Mouse (Mus musculus): ENCODE data around the gene Clcnkb. TPM values are rescaled to one million over a fixed set of nuclear protein-coding genes. Genes with fewer than 3 reads are reported as not detected.

Gene Clcnkb
- polyA plus RNA-seq, 1 experiment from 2014 or later = 0.24 TPM

DNA sequence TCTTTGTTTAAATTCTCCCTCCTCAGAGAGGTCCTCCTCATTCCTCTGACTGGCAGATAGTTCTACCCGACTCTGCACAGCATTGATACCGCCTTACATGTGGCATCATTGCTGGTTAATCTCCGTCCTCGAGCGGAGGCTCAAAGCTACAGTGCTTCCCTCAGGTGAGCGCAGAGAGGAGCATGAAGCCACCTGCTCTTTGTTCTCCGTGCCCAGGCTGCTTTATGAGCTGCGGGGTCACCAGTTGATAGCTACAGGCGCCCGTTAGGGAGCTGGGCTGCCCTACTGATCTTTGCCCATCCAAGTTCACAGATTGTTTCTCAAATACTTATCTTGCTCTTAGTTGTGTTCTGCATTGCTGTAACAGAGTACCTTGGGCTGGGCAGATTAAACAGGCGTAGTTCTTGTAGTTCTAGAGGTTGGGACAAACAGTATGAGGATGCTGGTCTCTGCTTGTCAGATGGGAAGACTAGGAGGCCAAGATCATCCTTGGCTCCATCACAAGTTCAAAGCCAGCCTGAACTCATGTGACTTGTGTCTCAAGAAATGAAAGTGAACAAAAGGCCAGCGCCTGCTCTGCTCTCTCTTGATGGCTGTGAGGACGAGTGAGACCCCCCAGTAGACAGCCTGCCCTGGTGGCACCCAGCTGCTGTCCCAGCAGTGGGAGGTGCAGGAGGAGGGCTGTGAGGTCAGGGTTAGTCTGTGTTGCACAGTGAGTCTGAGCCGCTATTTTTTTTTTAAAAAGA is 40.6 kb upstream of the Clcnkb start:
- peak; percentile 28; the same call in 1 of the 2 replicates for ATAC-seq
- H3K27ac ChIP-seq (ENCODE audit: low read length) = no peak overlapping the region
- 79% methylated on average over 14 of the region's 14 CpGs for WGBS

DNA sequence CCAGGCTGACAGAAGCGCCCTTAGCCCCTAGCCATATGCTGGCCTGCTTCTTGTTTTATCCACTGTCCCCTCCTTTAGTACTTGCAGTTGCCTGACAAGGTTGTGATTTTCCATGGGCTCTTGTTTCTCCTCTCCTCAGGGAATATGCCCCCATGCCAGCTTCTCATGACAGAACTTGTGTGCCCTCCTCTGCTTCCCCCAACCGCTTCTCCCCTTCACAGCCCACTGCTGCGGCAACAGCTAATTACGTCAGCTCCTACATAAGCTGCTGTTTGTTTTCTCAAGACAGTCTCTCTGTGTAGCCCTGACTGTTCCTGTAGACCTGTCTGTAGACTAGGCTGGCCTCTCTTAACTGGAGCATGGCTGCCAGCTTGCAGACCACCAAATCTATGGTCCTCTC is 39.7 kb upstream of the Clcnkb start:
- WGBS = 66% methylated on average over 4 of the region's 4 CpGs
- Histone ChIP-seq H3K9ac (ENCODE audit: low read depth, low read length) (no peak overlapping the region), H3K27ac (ENCODE audit: low read length) (no peak overlapping the region), H3K27me3 (replicated peaks; ENCODE audit: control insufficient read depth, insufficient read depth, low read length) (no peaks in the 10 kb centered on the region), H3K4me3 (ENCODE audit: low read length) (no peak overlapping the region), H3K4me1 (ENCODE audit: control insufficient read depth, insufficient read depth, low read length) (peaks cover 5% of the 10 kb centered on the region; the same call in 1 of the 2 replicates), H3K9me3 (ENCODE audit: control insufficient read depth, low read length) (no peaks in the 10 kb centered on the region), H3K4me2 (ENCODE audit: low read depth, low read length) (no peak overlapping the region), H3K36me3 (ENCODE audit: control insufficient read depth, insufficient read depth, low read length) (no peaks in the 10 kb centered on the region)
- ATAC-seq = no peak

More for the DNA sequence above, 40.6 kb upstream of the Clcnkb start:
- peaks cover 5% of the 10 kb centered on the region; the same call in 1 of the 2 replicates for H3K4me1 ChIP-seq (ENCODE audit: control insufficient read depth, insufficient read depth, low read length)
- H3K9me3 ChIP-seq (ENCODE audit: control insufficient read depth, low read length) = no peaks in the 10 kb centered on the region
- no peaks in the 10 kb centered on the region for H3K27me3 ChIP-seq (replicated peaks; ENCODE audit: control insufficient read depth, insufficient read depth, low read length)
- no peaks in the 10 kb centered on the region for H3K36me3 ChIP-seq (ENCODE audit: control insufficient read depth, insufficient read depth, low read length)
- no peak overlapping the region for H3K4me2 ChIP-seq (ENCODE audit: low read depth, low read length)
- no peak overlapping the region for H3K9ac ChIP-seq (ENCODE audit: low read depth, low read length)
- no peak overlapping the region for H3K4me3 ChIP-seq (ENCODE audit: low read length)

DNA sequence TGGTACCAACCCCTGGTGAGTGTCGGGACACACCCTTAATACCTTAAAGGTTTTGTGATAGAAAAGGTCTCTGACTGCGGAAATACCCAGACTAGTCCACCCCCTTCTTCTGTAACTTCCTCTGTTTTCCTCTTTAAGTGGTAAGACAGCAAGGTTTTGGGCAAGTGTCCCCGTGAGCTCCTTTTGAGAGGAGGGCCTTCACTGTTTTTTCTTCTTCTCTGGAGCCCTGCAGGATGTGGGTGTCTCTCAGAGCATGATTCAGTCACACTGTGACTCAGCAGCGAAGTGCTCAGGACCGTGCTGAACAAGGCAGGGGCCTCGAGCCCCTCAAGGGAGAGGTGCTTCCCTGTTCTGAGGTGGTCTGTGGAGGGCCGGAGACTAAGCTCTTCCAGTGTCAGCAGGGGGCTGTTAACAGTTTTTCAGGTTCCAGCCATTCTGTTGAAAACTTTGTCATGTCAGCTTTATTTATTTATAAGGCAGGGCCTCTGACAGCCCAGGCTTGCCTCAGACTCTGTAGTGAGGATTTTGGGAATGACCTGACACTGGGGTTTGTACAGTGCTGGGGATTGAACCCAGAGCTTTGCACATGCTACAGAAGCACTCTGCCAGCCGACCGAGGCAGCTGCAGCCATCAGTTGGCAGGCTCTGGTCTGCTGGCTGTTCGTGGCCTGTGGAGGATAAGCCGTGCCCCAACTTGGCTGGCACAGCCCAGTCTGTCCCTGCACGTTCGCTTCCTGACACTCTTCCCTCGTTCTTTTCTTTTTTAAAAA is 39.0 kb upstream of the Clcnkb start:
- ATAC-seq = no peak
- Histone ChIP-seq H3K27ac (ENCODE audit: low read length) (no peak overlapping the region), H3K4me2 (ENCODE audit: low read depth, low read length) (no peak overlapping the region), H3K9me3 (ENCODE audit: control insufficient read depth, low read length) (no peaks in the 10 kb centered on the region), H3K36me3 (ENCODE audit: control insufficient read depth, insufficient read depth, low read length) (no peaks in the 10 kb centered on the region), H3K4me3 (ENCODE audit: low read length) (no peak overlapping the region), H3K4me1 (ENCODE audit: control insufficient read depth, insufficient read depth, low read length) (peaks cover 5% of the 10 kb centered on the region; the same call in 1 of the 2 replicates), H3K9ac (ENCODE audit: low read depth, low read length) (no peak overlapping the region), H3K27me3 (replicated peaks; ENCODE audit: control insufficient read depth, insufficient read depth, low read length) (no peaks in the 10 kb centered on the region)
- 75% methylated on average over 14 of the region's 14 CpGs for WGBS

DNA sequence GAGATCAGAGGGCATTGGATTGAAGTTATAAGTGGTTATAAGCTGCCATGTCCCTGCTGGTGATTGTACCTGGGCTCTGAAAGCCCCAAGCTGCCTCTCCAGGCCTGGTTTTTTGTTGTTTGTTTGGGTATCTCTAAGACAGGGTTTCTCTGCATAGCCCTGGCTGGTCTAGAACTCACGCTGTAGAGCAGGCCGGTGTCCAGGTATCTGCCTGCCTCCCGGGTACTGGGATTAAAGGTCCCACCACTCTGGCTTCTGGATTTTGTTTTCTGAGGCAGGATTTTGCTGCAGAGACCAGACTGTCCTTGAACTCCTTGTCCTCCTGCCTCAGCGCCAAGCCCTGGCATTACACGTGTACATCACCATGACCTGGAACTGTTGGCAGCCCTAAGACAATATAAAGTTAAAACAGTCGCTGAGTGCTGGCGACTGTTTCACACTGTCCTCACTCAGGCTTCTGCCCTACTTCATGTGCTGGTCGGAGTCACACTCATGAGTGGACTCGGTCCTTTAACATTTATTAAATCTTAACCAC is 36.2 kb upstream of the Clcnkb start:
- Histone ChIP-seq H3K27me3 (replicated peaks; ENCODE audit: control insufficient read depth, insufficient read depth, low read length) (no peaks in the 10 kb centered on the region), H3K9ac (ENCODE audit: low read depth, low read length) (no peak overlapping the region), H3K4me3 (ENCODE audit: low read length) (no peak overlapping the region), H3K4me2 (ENCODE audit: low read depth, low read length) (no peak overlapping the region), H3K4me1 (ENCODE audit: control insufficient read depth, insufficient read depth, low read length) (no peaks in the 10 kb centered on the region; the same call in 1 of the 2 replicates), H3K36me3 (ENCODE audit: control insufficient read depth, insufficient read depth, low read length) (no peaks in the 10 kb centered on the region), H3K9me3 (ENCODE audit: control insufficient read depth, low read length) (no peaks in the 10 kb centered on the region), H3K27ac (ENCODE audit: low read length) (no peak overlapping the region)
- WGBS = 92% methylated on average over 9 of the region's 9 CpGs
- no peak for ATAC-seq

DNA sequence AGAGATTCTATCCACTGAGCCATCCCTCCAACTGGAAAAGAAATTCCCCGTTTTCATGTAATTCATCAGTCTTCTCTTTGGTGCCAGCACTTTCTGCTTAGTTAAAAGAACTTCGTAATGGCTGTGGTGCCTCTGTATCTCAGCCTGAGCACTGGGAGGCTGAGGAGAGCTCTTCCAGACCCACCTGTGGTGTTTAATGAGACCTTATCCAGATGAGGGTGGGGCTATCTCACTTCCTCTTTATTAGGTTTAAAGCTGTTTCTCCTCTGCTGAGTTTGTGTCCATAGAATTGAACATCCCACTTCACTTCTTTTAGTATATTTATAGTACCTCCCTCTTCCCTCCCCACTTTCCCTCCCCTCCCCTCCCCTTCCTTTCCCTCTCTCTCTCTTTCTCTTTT is 35.4 kb upstream of the Clcnkb start:
- Histone ChIP-seq H3K9me3 (ENCODE audit: control insufficient read depth, low read length) (no peaks in the 10 kb centered on the region), H3K4me2 (ENCODE audit: low read depth, low read length) (no peak overlapping the region), H3K4me3 (ENCODE audit: low read length) (no peak overlapping the region), H3K27ac (ENCODE audit: low read length) (no peak overlapping the region), H3K27me3 (replicated peaks; ENCODE audit: control insufficient read depth, insufficient read depth, low read length) (no peaks in the 10 kb centered on the region), H3K4me1 (ENCODE audit: control insufficient read depth, insufficient read depth, low read length) (peaks cover 5% of the 10 kb centered on the region; the same call in 1 of the 2 replicates), H3K36me3 (ENCODE audit: control insufficient read depth, insufficient read depth, low read length) (no peaks in the 10 kb centered on the region), H3K9ac (ENCODE audit: low read depth, low read length) (no peak overlapping the region)
- WGBS = 89% methylated on average over 2 of the region's 2 CpGs
- ATAC-seq = no peak

DNA sequence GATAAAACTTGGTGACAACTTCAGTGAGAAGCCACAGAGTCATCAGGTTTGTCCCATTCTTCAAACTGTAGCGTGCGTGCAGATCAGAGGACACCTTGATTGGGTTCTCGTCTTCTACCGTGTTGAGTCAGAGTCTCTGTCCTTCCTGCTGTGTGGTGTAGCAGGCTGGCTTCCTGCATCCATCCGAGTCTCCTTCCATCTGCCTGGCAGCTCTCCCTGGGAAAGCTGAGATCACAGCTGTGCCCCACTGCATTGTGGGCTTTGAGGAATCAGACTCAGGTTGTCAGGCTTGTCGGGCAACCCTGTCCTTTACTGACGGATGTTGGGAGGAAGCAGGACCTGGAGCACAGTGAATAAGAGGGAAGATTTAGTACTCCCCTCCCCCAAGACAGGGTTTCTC is 30.4 kb upstream of the Clcnkb start:
- no peak for ATAC-seq
- no peak overlapping the region for H3K4me2 ChIP-seq (ENCODE audit: low read depth, low read length)
- H3K27ac ChIP-seq (ENCODE audit: low read length) = no peak overlapping the region
- H3K4me1 ChIP-seq (ENCODE audit: control insufficient read depth, insufficient read depth, low read length) = peaks cover 16% of the 10 kb centered on the region
- no peaks in the 10 kb centered on the region for H3K9me3 ChIP-seq (ENCODE audit: control insufficient read depth, low read length)
- no peaks in the 10 kb centered on the region for H3K36me3 ChIP-seq (ENCODE audit: control insufficient read depth, insufficient read depth, low read length)
- no peak overlapping the region for H3K9ac ChIP-seq (ENCODE audit: low read depth, low read length)
- WGBS = 73% methylated on average over 7 of the region's 7 CpGs
- no peaks in the 10 kb centered on the region for H3K27me3 ChIP-seq (replicated peaks; ENCODE audit: control insufficient read depth, insufficient read depth, low read length)
- H3K4me3 ChIP-seq (ENCODE audit: low read length) = no peak overlapping the region

DNA sequence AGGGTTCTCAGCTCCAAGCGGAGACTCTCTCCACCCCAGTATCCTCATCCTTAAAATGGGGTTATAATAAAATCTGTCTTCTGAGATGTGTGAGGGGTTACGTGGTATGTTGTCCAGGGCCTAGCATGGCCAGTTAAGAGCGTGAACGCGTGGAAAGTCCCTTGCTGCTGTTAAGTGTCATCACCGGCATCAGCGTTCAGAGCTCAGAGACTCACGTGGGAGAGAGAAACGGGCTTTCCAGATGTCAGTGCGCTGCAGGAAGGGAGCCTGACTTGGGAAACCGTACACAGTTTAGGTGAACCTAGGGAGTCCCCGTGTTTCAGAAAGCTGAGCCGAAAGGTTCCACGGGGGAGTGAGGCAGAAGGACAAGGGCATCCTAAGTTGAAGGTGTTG is 29.5 kb upstream of the Clcnkb start:
- H3K36me3 ChIP-seq (ENCODE audit: control insufficient read depth, insufficient read depth, low read length) = no peaks in the 10 kb centered on the region
- no peaks in the 10 kb centered on the region for H3K9me3 ChIP-seq (ENCODE audit: control insufficient read depth, low read length)
- H3K27me3 ChIP-seq (replicated peaks; ENCODE audit: control insufficient read depth, insufficient read depth, low read length) = no peaks in the 10 kb centered on the region
- 0 out of 2 replicates have a peak, but pooled peaks have one; percentile 1 for ATAC-seq
- H3K4me2 ChIP-seq (ENCODE audit: low read depth, low read length) = peak overlapping the region; percentile 90
- H3K27ac ChIP-seq (ENCODE audit: low read length) = no peak overlapping the region
- H3K4me3 ChIP-seq (ENCODE audit: low read length) = peak overlapping the region; percentile 97
- H3K4me1 ChIP-seq (ENCODE audit: control insufficient read depth, insufficient read depth, low read length) = peaks cover 19% of the 10 kb centered on the region
- H3K9ac ChIP-seq (ENCODE audit: low read depth, low read length) = peak overlapping the region; percentile 95
- 11% methylated on average over 14 of the region's 14 CpGs for WGBS

DNA sequence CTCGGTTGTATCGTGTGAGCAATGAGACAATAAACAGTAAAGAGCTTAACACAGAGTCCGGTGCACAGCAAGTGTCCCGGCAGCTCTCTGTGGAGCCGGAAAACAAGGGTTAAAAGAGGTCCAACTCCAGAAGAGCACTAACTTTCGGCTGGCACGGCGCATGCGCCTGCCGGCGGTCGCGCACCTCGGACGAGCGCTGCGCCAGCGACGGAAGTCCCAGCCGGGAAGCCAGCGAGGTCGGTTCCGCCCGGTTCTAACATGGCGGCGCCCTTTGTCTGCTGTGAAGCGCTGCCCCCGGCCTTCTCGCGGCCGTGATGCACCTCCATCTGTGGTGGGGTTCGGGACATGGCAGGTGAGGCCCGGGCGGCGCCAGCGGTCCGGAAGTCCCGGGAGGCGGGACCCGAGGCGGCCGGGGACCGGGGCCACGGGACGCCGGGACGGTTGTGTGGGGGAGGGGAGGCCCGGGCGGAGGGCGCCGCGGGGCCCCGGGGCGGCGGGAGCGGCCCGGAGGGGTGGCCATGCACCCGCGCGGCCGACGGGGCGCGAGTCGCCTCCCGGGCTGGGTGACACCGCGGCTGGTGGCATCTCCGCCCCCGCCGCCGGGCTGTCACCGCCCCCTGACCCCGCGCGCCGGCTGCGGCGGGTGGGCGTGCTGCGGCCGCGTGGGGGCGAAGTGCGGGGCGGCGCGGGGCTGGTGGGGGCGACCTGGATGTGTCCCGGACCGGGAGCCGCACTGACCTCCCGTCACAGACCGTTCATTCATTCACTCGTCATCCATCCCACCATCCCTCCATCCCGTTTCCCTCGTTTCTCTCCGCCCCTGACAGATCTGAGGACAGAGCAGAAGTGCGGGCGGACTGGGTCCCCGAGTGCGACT is 28.9 kb upstream of the Clcnkb start, which contains the start of gene Zbtb17:
Gene Zbtb17 (plus strand): TSS at position 204 of the 877 bp plus-strand sequence.
- Histone ChIP-seq H3K36me3 (ENCODE audit: control insufficient read depth, insufficient read depth, low read length) (no peaks in the 10 kb centered on the region), H3K9me3 (ENCODE audit: control insufficient read depth, low read length) (no peaks in the 10 kb centered on the region), H3K4me1 (ENCODE audit: control insufficient read depth, insufficient read depth, low read length) (peaks cover 19% of the 10 kb centered on the region), H3K4me2 (ENCODE audit: low read depth, low read length) (peak within 1 kb of the TSS; percentile 90), H3K9ac (ENCODE audit: low read depth, low read length) (peak within 1 kb of the TSS; percentile 95), H3K4me3 (ENCODE audit: low read length) (peak within 1 kb of the TSS; percentile 97), H3K27me3 (replicated peaks; ENCODE audit: control insufficient read depth, insufficient read depth, low read length) (no peaks in the 10 kb centered on the region), H3K27ac (ENCODE audit: low read length) (no peak within 1 kb of the TSS)
- peak; percentile 90 for ATAC-seq
- 0% methylated on average over 60 of the region's 102 CpGs for WGBS
